Mouse (Mus musculus) lung, postnatal 25 days (tissue): Measurements from ENCODE around the gene Rrn3.

ENCODE experiments used
- DNase-seq: peaks from one replicate; pipeline ENCODE4 v3.0.0; 2022; ENCODE audit warnings: low spot score

Gene Rrn3

DNA sequence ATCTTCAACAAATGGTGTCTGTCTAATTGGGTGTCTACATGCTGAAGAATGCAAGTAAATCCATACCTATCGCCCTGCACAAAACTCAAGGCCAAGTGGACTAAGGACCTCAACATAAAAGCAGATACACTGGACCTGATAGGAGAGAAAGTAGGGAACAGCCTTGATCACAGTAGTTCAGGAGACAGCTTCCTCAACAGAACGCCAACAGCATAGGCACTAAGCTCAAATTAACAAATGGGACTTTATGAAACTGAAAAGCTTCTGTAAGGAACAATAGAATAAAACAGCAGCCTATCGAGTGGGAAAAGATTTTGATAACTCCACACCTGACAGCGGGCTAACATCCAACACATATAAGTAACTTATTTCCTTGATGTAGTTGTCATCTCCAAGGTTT, 70.9 kb downstream of the Rrn3 start:
- no peak for DNase-seq

DNA sequence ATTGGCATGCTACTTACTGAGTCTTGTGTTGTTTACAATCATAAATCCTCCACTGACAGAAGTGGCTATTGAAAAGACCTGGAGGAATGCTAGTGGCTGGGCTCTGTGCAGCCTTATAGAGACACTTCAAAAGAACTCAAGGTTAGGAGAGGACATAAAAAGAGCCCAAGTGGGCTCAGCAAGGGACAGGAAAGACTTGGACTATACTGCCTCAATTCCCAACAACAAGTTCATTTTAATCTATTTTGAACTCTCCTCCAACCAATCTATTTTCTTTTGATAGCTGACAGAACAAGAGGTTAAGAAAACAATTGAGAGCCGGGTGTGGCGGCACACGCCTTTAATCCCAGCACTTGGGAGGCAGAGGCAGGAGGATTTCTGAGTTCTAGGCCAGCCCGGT, 73.4 kb downstream of the Rrn3 start:
- no peak for DNase-seq
